Mouse (Mus musculus) liver, embryonic 14.5 days (tissue): Measurements from ENCODE around the gene Tmx2. TPM values are rescaled to one million over a fixed set of nuclear protein-coding genes. Genes with fewer than 3 reads are reported as not detected.
"Not testable (repeated sequence)": the region's sequence is repeated elsewhere in the genome, so short reads cannot be mapped to it uniquely, and the experiment has no call there.

ENCODE experiments used
- ATAC-seq: fragments of 200-750 bp; cut with Nextera tagmentation; 2 replicates; pipeline ENCODE4 v1.8.0; 2017; ENCODE audit warnings: moderate number of reproducible peaks, mild to moderate bottlenecking, moderate library complexity; ENCODE audit not compliant: insufficient read depth
- DNase-seq, 3 experiments: peaks; one replicate each; pipeline ENCODE4 v3.0.0-alpha.2; 2012 to 2013; ENCODE audit warnings: low read depth in 3 of 3, low spot score in 3 of 3
- H3K27ac ChIP-seq: fragments of 300-500 bp; sonication (generic); 2 replicates; pipeline ENCODE4 v1.5.1; 2014; ENCODE audit warnings: moderate library complexity, mild to moderate bottlenecking, control low read depth, inconsistent platforms
- H3K27me3 ChIP-seq: fragments of 300-500 bp; sonication (generic); 2 replicates; pipeline ENCODE4 v1.6.1; 2014; ENCODE audit warnings: mild to moderate bottlenecking, low read length, moderate library complexity; ENCODE audit not compliant: control insufficient read depth, insufficient read depth
- H3K36me3 ChIP-seq: fragments of 300-500 bp; sonication (generic); replicated peaks from 2 replicates; pipeline ENCODE4 v1.6.1; 2014; ENCODE audit warnings: low read depth; ENCODE audit not compliant: control insufficient read depth, insufficient read depth
- H3K4me1 ChIP-seq, 2 experiments: fragments of 200-500 bp in 1 of 2; fragments of 300-500 bp in 1 of 2; sonication (generic) in 1 of 2; replicated peaks; 2 replicates each; pipeline ENCODE4 v1.6.1; 2012 to 2014; ENCODE audit warnings: antibody characterized with exemption in 1 of 2, inconsistent platforms in 1 of 2, low read length in 1 of 2; ENCODE audit not compliant: control insufficient read depth in 2 of 2, insufficient read depth in 2 of 2
- H3K4me2 ChIP-seq: fragments of 300-500 bp; sonication (generic); 2 replicates; pipeline ENCODE4 v1.6.1; 2014; ENCODE audit warnings: low read depth, mild to moderate bottlenecking, control low read depth, moderate library complexity
- H3K4me3 ChIP-seq, 2 experiments: fragments of 200-500 bp in 1 of 2; fragments of 300-500 bp in 1 of 2; sonication (generic) in 1 of 2; 2 replicates each; pipeline ENCODE4 v1.5.1; 2012 to 2014; ENCODE audit warnings: low read depth in 2 of 2, low read length in 2 of 2, mild to moderate bottlenecking in 2 of 2, control low read depth in 1 of 2, inconsistent platforms in 1 of 2, moderate library complexity in 1 of 2; ENCODE audit not compliant: insufficient read depth in 1 of 2
- H3K9ac ChIP-seq: fragments of 300-500 bp; sonication (generic); replicated peaks from 2 replicates; pipeline ENCODE4 v1.6.1; 2014; ENCODE audit warnings: mild to moderate bottlenecking, control low read depth, moderate library complexity
- H3K9me3 ChIP-seq: fragments of 300-500 bp; sonication (generic); 2 replicates; pipeline ENCODE4 v1.6.1; 2016; ENCODE audit warnings: low read length, mixed read lengths; ENCODE audit not compliant: control insufficient read depth
- CTCF ChIP-seq: IDR thresholded peaks from 2 replicates; pipeline ENCODE4 v1.5.1; 2016; ENCODE audit warnings: antibody characterized with exemption, low read depth, control low read depth
- EP300 ChIP-seq: IDR thresholded peaks from 2 replicates; pipeline ENCODE4 v1.6.1; 2016; ENCODE audit warnings: antibody characterized with exemption, low read depth
- WGBS: fragments of 180-500 bp; shearing (Covaris S2); extraction: QIAGEN DNeasy Blood & Tissue Kit; methylation state at CpG from one replicate; pipeline ENCODE4 v1.1.7; 2014; ENCODE audit not compliant: insufficient replicate concordance; 5-methylcytosine and 5-hydroxymethylcytosine counted together
- polyA plus RNA-seq, 2 experiments: library from polyadenylated mRNA; depleted of rRNA in 1 of 2; stranded (reverse) in 1 of 2; unstranded in 1 of 2; fragments of >200 nt; fragmentation: Nextera tagmentation in 1 of 2; extraction: Ambion mirVana in 1 of 2; gene quantifications; 2 replicates each; pipeline versions ENCODE4 v1.2.1 to v1.2.3; 2012 to 2014

The Tmx2 gene
- polyA plus RNA-seq, 2 experiments, result 24.7 to 66.3 TPM

- Histone ChIP-seq H3K27ac (no peak overlapping the region; the same call in 1 of the 2 replicates), H3K27me3 (no peaks in the 10 kb centered on the region), H3K4me3 (no peak overlapping the region), H3K4me2 (no peak overlapping the region), H3K36me3 (peaks cover 84% of the 10 kb centered on the region), H3K9ac (no peak overlapping the region), H3K4me1 (peaks cover 6 to 11% of the 10 kb centered on the region in 2 experiments), H3K9me3 (no peaks in the 10 kb centered on the region)
- TF ChIP-seq CTCF (no peak), EP300 (peak; percentile 37; the same call in 1 of the 2 replicates)
- no peak for ATAC-seq
- WGBS, result 62% methylated on average over 2 of the region's 2 CpGs
- DNase-seq, result no peak
Observed at GRCm38 (mm10) chr2:84688080-84688844, 9.3 kb upstream of the Tmx2 start.

GRCm38 (mm10) chr2:84682605-84683183 lies 3.8 kb upstream of the Tmx2 start:
- Histone ChIP-seq H3K4me2 (peak overlapping the region; percentile 78), H3K36me3 (peaks cover 37% of the 10 kb centered on the region), H3K4me1 (peaks cover 17 to 21% of the 10 kb centered on the region in 2 experiments), H3K27ac (peak overlapping the region; percentile 98), H3K4me3 (peak overlapping the region; percentile 41 to 53), H3K27me3 (no peaks in the 10 kb centered on the region), H3K9ac (peak overlapping the region; percentile 67), H3K9me3 (no peaks in the 10 kb centered on the region)
- 15% methylated on average over 6 of the region's 6 CpGs for WGBS
- TF ChIP-seq EP300 (peak; percentile 79), CTCF (no peak)
- ATAC-seq (peak; percentile 52), DNase-seq (peak; percentile 62 to 74 (median 65))

GRCm38 (mm10) chr2:84677968-84678880 lies 716 bp downstream of the Tmx2 start, which contains the start of the genes Gm28635 and Med19:
TSS of gene Gm28635 (minus strand) at chr2:84678041.
TSS of gene Med19 (plus strand) at chr2:84678402.
- Histone ChIP-seq H3K4me2 (peak within 1 kb of the TSS; percentile 97), H3K27me3 (no peaks in the 10 kb centered on the region), H3K4me3 (peak within 1 kb of the TSS; percentile 96 to 98), H3K36me3 (peaks cover 26% of the 10 kb centered on the region), H3K9ac (peak within 1 kb of the TSS; percentile 85), H3K27ac (peak within 1 kb of the TSS; percentile 74), H3K9me3 (no peaks in the 10 kb centered on the region), H3K4me1 (peaks cover 22 to 28% of the 10 kb centered on the region in 2 experiments)
- under 1% methylated on average over 44 of the region's 44 CpGs for WGBS
- TF ChIP-seq EP300 (no peak), CTCF (peak; percentile 26; the same call in 1 of the 2 replicates)
- peak; percentile 96 for ATAC-seq
- DNase-seq, result peak; percentile 100

- H3K27ac ChIP-seq, result peak overlapping the region; percentile 59
- TF ChIP-seq CTCF, result peak; percentile 77
- no peak for TF ChIP-seq EP300
- peak overlapping the region; percentile 94 for H3K4me2 ChIP-seq
- ATAC-seq, result peak; percentile 42
- peaks cover 34% of the 10 kb centered on the region for H3K36me3 ChIP-seq
- H3K9me3 ChIP-seq, result no peaks in the 10 kb centered on the region
- H3K4me3 ChIP-seq, result peak overlapping the region; percentile 85 to 96
- H3K9ac ChIP-seq, result peak overlapping the region; percentile 78
- no peaks in the 10 kb centered on the region for H3K27me3 ChIP-seq
- no peak for DNase-seq
- WGBS, result 8% methylated on average over 22 of the region's 22 CpGs
- H3K4me1 ChIP-seq, result peaks cover 19 to 28% of the 10 kb centered on the region in 2 experiments
Observed at GRCm38 (mm10) chr2:84677270-84677967, 1.5 kb downstream of the Tmx2 start.

- not testable (repeated sequence) for H3K4me2 ChIP-seq, H3K27me3 ChIP-seq, ATAC-seq, H3K9ac ChIP-seq, H3K9me3 ChIP-seq, H3K4me3 ChIP-seq, H3K27ac ChIP-seq, DNase-seq
- 75% methylated on average over 4 of the region's 5 CpGs for WGBS
- H3K4me1 ChIP-seq, result peaks cover 8 to 13% of the 10 kb centered on the region in 2 experiments
- peaks cover 32% of the 10 kb centered on the region for H3K36me3 ChIP-seq
Observed at GRCm38 (mm10) chr2:84671535-84671934, 7.4 kb downstream of the Tmx2 start.
